Mouse (Mus musculus): ENCODE data around the gene Fhl1. TPM values are rescaled to one million over a fixed set of nuclear protein-coding genes. Genes with fewer than 3 reads are reported as not detected.

The Fhl1 gene
- total RNA-seq, 2 experiments from 2014 or later, result 89.4 to 94.0 TPM

GRCm38 (mm10) chrX:56753317-56754289 lies 22.0 kb downstream of the Fhl1 start:
- Histone ChIP-seq H3K4me3 (no peak overlapping the region), H3K27ac (no peak overlapping the region)
- no peak for TF ChIP-seq CTCF (IDR thresholded peaks at IDR 0.05)
- intact Hi-C loops (cut with DNase I), result loop anchor here (5.0 kb wide), 1 partner anchor 101 kb away; no protein-coding TSS in a partner anchor
- DNase-seq (ENCODE audit: extremely low spot score in 1 of 2, low spot score in 2 of 2), result peak; percentile 12 to 29

GRCm38 (mm10) chrX:56755646-56756045 lies 24.1 kb downstream of the Fhl1 start:
- Histone ChIP-seq H3K4me3 (no peak overlapping the region), H3K27ac (no peak overlapping the region)
- DNase-seq (ENCODE audit: extremely low spot score in 1 of 2, low spot score in 2 of 2), result no peak
- intact Hi-C loops (cut with DNase I), result no loop called here
- TF ChIP-seq CTCF (IDR thresholded peaks at IDR 0.05), result peak; percentile 58

- Histone ChIP-seq H3K4me3 (no peak overlapping the region), H3K27ac (no peak overlapping the region)
- no peak for TF ChIP-seq CTCF (IDR thresholded peaks at IDR 0.05)
- intact Hi-C loops (cut with DNase I), result no loop called here
- DNase-seq (ENCODE audit: extremely low spot score in 1 of 2, low spot score in 2 of 2), result no peak
Observed at GRCm38 (mm10) chrX:56756352-56756751, 24.8 kb downstream of the Fhl1 start.

- DNase-seq (ENCODE audit: extremely low spot score in 1 of 2, low spot score in 2 of 2), result no peak
- intact Hi-C loops (cut with DNase I), result no loop called here
- Histone ChIP-seq H3K4me3 (no peak overlapping the region), H3K27ac (no peak overlapping the region)
- no peak for TF ChIP-seq CTCF (IDR thresholded peaks at IDR 0.05)
Observed at GRCm38 (mm10) chrX:56760257-56760760, 28.7 kb downstream of the Fhl1 start.

- intact Hi-C loops (cut with DNase I), result no loop called here
- H3K27ac ChIP-seq, result no peak overlapping the region
Observed at GRCm38 (mm10) chrX:56769838-56770237, 38.3 kb downstream of the Fhl1 start.

GRCm38 (mm10) chrX:56771751-56772150 lies 40.2 kb downstream of the Fhl1 start:
- intact Hi-C loops (cut with DNase I), result no loop called here
- no peak for TF ChIP-seq CTCF (IDR thresholded peaks at IDR 0.05)

More at GRCm38 (mm10) chrX:56769838-56770237, 38.3 kb downstream of the Fhl1 start:
- no peak for DNase-seq (ENCODE audit: extremely low spot score in 1 of 2, low spot score in 2 of 2)
- no peak for TF ChIP-seq CTCF (IDR thresholded peaks at IDR 0.05)
- no peak overlapping the region for H3K4me3 ChIP-seq

GRCm38 (mm10) chrX:56773329-56773728 lies 41.7 kb downstream of the Fhl1 start:
- no peak for TF ChIP-seq CTCF (IDR thresholded peaks at IDR 0.05)
- no peak for DNase-seq (ENCODE audit: extremely low spot score in 1 of 2, low spot score in 2 of 2)
- Histone ChIP-seq H3K27ac (no peak overlapping the region), H3K4me3 (no peak overlapping the region)
- intact Hi-C loops (cut with DNase I), result no loop called here

More at GRCm38 (mm10) chrX:56771751-56772150, 40.2 kb downstream of the Fhl1 start:
- no peak overlapping the region for H3K4me3 ChIP-seq
- H3K27ac ChIP-seq, result no peak overlapping the region
- no peak for DNase-seq (ENCODE audit: extremely low spot score in 1 of 2, low spot score in 2 of 2)

GRCm38 (mm10) chrX:56786281-56787061 lies 54.9 kb downstream of the Fhl1 start:
- TF ChIP-seq CTCF (IDR thresholded peaks at IDR 0.05), result no peak
- Histone ChIP-seq H3K4me3 (no peak overlapping the region), H3K27ac (no peak overlapping the region)
- DNase-seq (ENCODE audit: extremely low spot score in 1 of 2, low spot score in 2 of 2), result no peak
- intact Hi-C loops (cut with DNase I), result no loop called here

- Histone ChIP-seq H3K4me3 (no peak overlapping the region), H3K27ac (no peak overlapping the region)
- TF ChIP-seq CTCF (IDR thresholded peaks at IDR 0.05), result no peak
- no peak for DNase-seq (ENCODE audit: extremely low spot score in 1 of 2, low spot score in 2 of 2)
- intact Hi-C loops (cut with DNase I), result no loop called here
Observed at GRCm38 (mm10) chrX:56787486-56787885, 55.9 kb downstream of the Fhl1 start.

GRCm38 (mm10) chrX:56790591-56790990 lies 59.0 kb downstream of the Fhl1 start:
- intact Hi-C loops (cut with DNase I), result no loop called here
- no peak for TF ChIP-seq CTCF (IDR thresholded peaks at IDR 0.05)

GRCm38 (mm10) chrX:56791268-56791667 lies 59.7 kb downstream of the Fhl1 start:
- intact Hi-C loops (cut with DNase I), result no loop called here
- peak; percentile 37 to 56 for DNase-seq (ENCODE audit: extremely low spot score in 1 of 2, low spot score in 2 of 2)
- peak; percentile 61 for TF ChIP-seq CTCF (IDR thresholded peaks at IDR 0.05)

More at GRCm38 (mm10) chrX:56790591-56790990, 59.0 kb downstream of the Fhl1 start:
- DNase-seq (ENCODE audit: extremely low spot score in 1 of 2, low spot score in 2 of 2), result no peak
- Histone ChIP-seq H3K4me3 (no peak overlapping the region), H3K27ac (no peak overlapping the region)

More at GRCm38 (mm10) chrX:56791268-56791667, 59.7 kb downstream of the Fhl1 start:
- Histone ChIP-seq H3K27ac (no peak overlapping the region), H3K4me3 (no peak overlapping the region)

Data from left cerebral cortex, adult 2 months (tissue).